Mouse (Mus musculus) hindbrain, postnatal 0 days (tissue): ENCODE results near the gene Anapc15. TPM values are rescaled to one million over a fixed set of nuclear protein-coding genes. Genes with fewer than 3 reads are reported as not detected.
"Not testable (repeated sequence)": the region's sequence is repeated elsewhere in the genome, so short reads cannot be mapped to it uniquely, and the experiment has no call there.

ENCODE experiments used
- ATAC-seq: fragments of 200-750 bp; cut with Nextera tagmentation; 2 replicates; pipeline ENCODE4 v1.8.0; 2017; ENCODE audit warnings: mild to moderate bottlenecking, moderate TSS enrichment, moderate library complexity
- DNase-seq: peaks from one replicate; pipeline ENCODE4 v3.0.0-alpha.2; 2015; ENCODE audit warnings: low spot score
- H3K27ac ChIP-seq: fragments of 300-500 bp; sonication (generic); 2 replicates; pipeline ENCODE4 v1.5.1; 2014; ENCODE audit warnings: mild to moderate bottlenecking
- H3K27me3 ChIP-seq: fragments of 300-500 bp; sonication (generic); 2 replicates; pipeline ENCODE4 v1.6.1; 2014; ENCODE audit warnings: low read length, mixed read lengths; ENCODE audit not compliant: insufficient read depth
- H3K36me3 ChIP-seq: fragments of 300-500 bp; sonication (generic); 2 replicates; pipeline ENCODE4 v1.6.1; 2014; ENCODE audit warnings: low read length, mixed read lengths; ENCODE audit not compliant: insufficient read depth
- H3K4me1 ChIP-seq: fragments of 300-500 bp; sonication (generic); 2 replicates; pipeline ENCODE4 v1.6.1; 2014; ENCODE audit warnings: antibody characterized with exemption, low read length, mixed read lengths; ENCODE audit not compliant: insufficient read depth
- H3K4me2 ChIP-seq: fragments of 300-500 bp; sonication (generic); 2 replicates; pipeline ENCODE4 v1.6.1; 2014; ENCODE audit warnings: low read depth, mild to moderate bottlenecking, low read length, moderate library complexity, mixed read lengths
- H3K4me3 ChIP-seq: fragments of 300-500 bp; sonication (generic); 2 replicates; pipeline ENCODE4 v1.5.1; 2014; ENCODE audit warnings: low read length
- H3K9ac ChIP-seq: fragments of 300-500 bp; sonication (generic); replicated peaks from 2 replicates; pipeline ENCODE4 v1.6.1; 2014; ENCODE audit warnings: mild to moderate bottlenecking, low read length, moderate library complexity, mixed read lengths
- H3K9me3 ChIP-seq: fragments of 300-500 bp; sonication (generic); 2 replicates; pipeline ENCODE4 v1.6.1; 2016; ENCODE audit warnings: low read length, mixed read lengths
- CTCF ChIP-seq: IDR thresholded peaks from 2 replicates; pipeline ENCODE4 v1.5.1; 2016; ENCODE audit warnings: antibody characterized with exemption, control low read depth, low read depth
- WGBS: fragments of 180-500 bp; shearing (Covaris S2); extraction: QIAGEN DNeasy Blood & Tissue Kit; methylation state at CpG from one replicate; pipeline ENCODE4 v1.1.7; 2014; 5-methylcytosine and 5-hydroxymethylcytosine counted together
- polyA plus RNA-seq: library from polyadenylated mRNA; unstranded; fragments of >200 nt; fragmentation: Nextera tagmentation; extraction: Ambion mirVana; gene quantifications from 2 replicates; pipeline ENCODE4 v1.2.1, GENCODE M21; 2015
- total RNA-seq: library from RNA; depleted of rRNA; stranded (reverse); fragments of >200 nt; gene quantifications from 2 replicates; pipeline ENCODE4 v1.2.3, GENCODE M21; 2014

The Anapc15 gene
- total and polyA plus RNA-seq, 2 experiments from 2014 or later: 49.3 to 67.3 TPM

GRCm38 (mm10) chr7:101906287-101906681 is 42.8 kb downstream of the Anapc15 start, which contains the start of gene Tomt:
TSS of gene Tomt (minus strand) at chr7:101906359.
- no peak for TF ChIP-seq CTCF
- no peaks in the 10 kb centered on the region for H3K27me3 ChIP-seq
- peak within 1 kb of the TSS; percentile 78 for H3K4me3 ChIP-seq
- peak within 1 kb of the TSS; percentile 93 for H3K27ac ChIP-seq
- DNase-seq (no peak), ATAC-seq (no peak)
- H3K9me3 ChIP-seq: no peaks in the 10 kb centered on the region
- peaks cover 14% of the 10 kb centered on the region for H3K36me3 ChIP-seq
- H3K4me1 ChIP-seq: no peaks in the 10 kb centered on the region; the same call in 1 of the 2 replicates
- 21% methylated on average over 11 of the region's 11 CpGs for WGBS
- peak within 1 kb of the TSS; percentile 66 for H3K4me2 ChIP-seq
- H3K9ac ChIP-seq: peak within 1 kb of the TSS; percentile 76

DNA sequence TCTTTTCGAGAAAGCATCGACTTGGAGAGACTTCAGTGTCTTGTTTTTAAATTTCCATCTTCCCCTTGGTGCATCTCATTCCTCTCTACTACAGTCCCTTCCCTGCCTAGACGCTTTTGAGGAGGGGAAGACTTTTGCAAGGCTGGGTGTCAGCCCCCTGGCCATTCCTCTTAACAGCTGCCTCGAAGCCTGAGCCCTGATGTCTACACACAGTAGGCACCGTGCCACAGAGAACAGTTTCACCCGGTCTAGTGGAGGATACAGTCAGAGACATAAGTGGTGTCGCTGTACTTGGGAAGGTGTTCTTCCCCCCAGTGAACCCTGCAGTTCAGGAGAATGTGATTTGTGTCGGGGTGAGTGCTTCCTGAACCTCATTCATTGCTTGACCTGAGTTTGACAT is 43.2 kb downstream of the Anapc15 start:
- WGBS: 74% methylated on average over 8 of the region's 8 CpGs
- Histone ChIP-seq H3K9ac (peak overlapping the region; percentile 76), H3K27ac (peak overlapping the region; percentile 93; the same call in 1 of the 2 replicates), H3K36me3 (peaks cover 14% of the 10 kb centered on the region), H3K27me3 (no peaks in the 10 kb centered on the region), H3K4me2 (peak overlapping the region; percentile 66), H3K4me3 (peak overlapping the region; percentile 78), H3K4me1 (no peaks in the 10 kb centered on the region; the same call in 1 of the 2 replicates), H3K9me3 (no peaks in the 10 kb centered on the region)
- TF ChIP-seq CTCF: no peak
- ATAC-seq (no peak), DNase-seq (no peak)

DNA sequence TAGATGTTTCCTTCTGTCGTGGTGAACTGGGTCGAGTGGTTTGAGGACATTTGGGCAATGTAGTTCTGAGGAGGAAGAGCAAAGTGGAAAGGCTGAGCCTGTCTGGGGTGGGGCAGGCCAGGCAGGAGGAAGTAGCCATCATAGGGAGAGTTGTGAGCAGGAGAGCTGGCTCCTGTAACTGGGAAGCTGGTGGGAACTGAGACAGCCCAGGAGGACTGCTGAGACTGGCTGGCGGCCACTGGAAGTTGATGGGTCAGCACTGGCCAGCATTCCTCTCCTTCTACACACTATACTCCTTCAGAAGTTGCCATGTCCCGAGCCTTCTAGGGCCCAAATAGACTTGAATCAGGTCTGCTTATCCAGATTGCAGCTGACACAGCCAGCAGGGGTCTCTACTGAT is 44.9 kb downstream of the Anapc15 start:
- Histone ChIP-seq H3K27ac (no peak overlapping the region), H3K27me3 (no peaks in the 10 kb centered on the region), H3K9me3 (no peaks in the 10 kb centered on the region), H3K36me3 (peaks cover 26% of the 10 kb centered on the region), H3K9ac (0 out of 2 replicates have a peak overlapping the region, but pooled peaks have one; percentile 37), H3K4me2 (no peak overlapping the region), H3K4me3 (no peak overlapping the region), H3K4me1 (no peaks in the 10 kb centered on the region; the same call in 1 of the 2 replicates)
- DNase-seq (no peak), ATAC-seq (no peak)
- no peak for TF ChIP-seq CTCF
- 84% methylated on average over 4 of the region's 4 CpGs for WGBS

- Histone ChIP-seq H3K36me3 (peaks cover 27% of the 10 kb centered on the region), H3K27ac (no peak overlapping the region), H3K9me3 (no peaks in the 10 kb centered on the region), H3K9ac (no peak overlapping the region), H3K4me2 (no peak overlapping the region), H3K4me3 (no peak overlapping the region), H3K4me1 (no peaks in the 10 kb centered on the region; the same call in 1 of the 2 replicates), H3K27me3 (no peaks in the 10 kb centered on the region)
- TF ChIP-seq CTCF: no peak
- 83% methylated on average over 4 of the region's 4 CpGs for WGBS
- ATAC-seq (no peak), DNase-seq (no peak)
Observed at GRCm38 (mm10) chr7:101910138-101910537, 46.6 kb downstream of the Anapc15 start.

DNA sequence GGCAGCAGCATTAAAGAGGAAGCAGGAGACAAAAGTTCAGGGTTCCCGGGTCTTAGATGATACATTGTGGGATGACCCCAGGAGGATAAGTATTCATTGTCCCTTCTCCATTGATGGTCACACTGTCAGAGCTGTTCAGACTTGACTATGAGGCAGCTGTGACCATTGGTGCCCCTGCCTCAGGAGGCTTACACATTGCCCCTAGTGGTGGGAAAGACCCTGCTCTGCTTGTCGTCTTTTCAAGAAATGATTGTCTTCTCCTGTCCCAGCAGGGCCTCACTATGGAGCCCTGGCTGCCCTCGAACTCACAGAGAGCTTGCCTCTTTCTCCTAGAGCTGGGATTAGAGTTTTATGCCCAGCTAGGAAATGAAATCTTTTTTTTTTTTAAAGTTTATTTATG is 48.5 kb downstream of the Anapc15 start:
- Histone ChIP-seq H3K27ac (no peak overlapping the region), H3K4me2 (no peak overlapping the region), H3K27me3 (no peaks in the 10 kb centered on the region), H3K4me1 (no peaks in the 10 kb centered on the region), H3K4me3 (no peak overlapping the region), H3K9ac (no peak overlapping the region), H3K36me3 (peaks cover 27% of the 10 kb centered on the region), H3K9me3 (no peaks in the 10 kb centered on the region)
- DNase-seq: no peak
- WGBS: 51% methylated on average over 3 of the region's 3 CpGs
- TF ChIP-seq CTCF: peak; percentile 37
- no peak for ATAC-seq

GRCm38 (mm10) chr7:101918071-101918470 is 54.6 kb downstream of the Anapc15 start:
- Histone ChIP-seq H3K27me3 (no peaks in the 10 kb centered on the region), H3K36me3 (peaks cover 4% of the 10 kb centered on the region), H3K4me1 (no peaks in the 10 kb centered on the region), H3K4me2 (no peak overlapping the region), H3K4me3 (no peak overlapping the region), H3K27ac (no peak overlapping the region), H3K9ac (no peak overlapping the region), H3K9me3 (no peaks in the 10 kb centered on the region)
- ATAC-seq (peak; percentile 82), DNase-seq (peak; percentile 80)
- WGBS: 31% methylated on average over 1 of the region's 1 CpGs
- peak; percentile 92 for TF ChIP-seq CTCF

DNA sequence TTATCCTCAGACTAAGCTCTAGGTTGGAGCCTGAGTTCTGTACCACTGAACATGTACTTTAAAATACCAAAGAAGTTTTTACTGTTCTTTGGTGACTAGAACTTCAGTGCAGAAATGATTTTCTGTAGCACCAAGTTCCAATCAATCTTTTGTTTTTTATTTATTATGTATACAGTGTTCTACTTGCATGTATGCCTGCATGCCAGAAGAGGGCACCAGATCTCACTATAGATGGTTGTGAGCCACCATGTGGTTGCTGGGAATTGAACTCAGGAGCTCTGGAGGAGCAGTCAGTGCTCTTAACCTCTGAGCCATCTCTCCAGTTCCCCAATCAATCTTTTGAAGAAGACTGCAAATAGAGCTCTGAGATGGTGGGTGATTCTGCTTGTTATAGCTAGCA is 62.4 kb downstream of the Anapc15 start:
- H3K9ac ChIP-seq, ATAC-seq, H3K4me1 ChIP-seq, H3K9me3 ChIP-seq, H3K36me3 ChIP-seq, H3K4me2 ChIP-seq, H3K27me3 ChIP-seq, H3K4me3 ChIP-seq, H3K27ac ChIP-seq, DNase-seq: not testable (repeated sequence)
- peak; percentile 16; the same call in 1 of the 2 replicates for TF ChIP-seq CTCF
